ENCODE assay signal across 20 mouse cellular contexts in genomic region chr7:82294083-82294482, GRCm38 (mm10). TPM values are rescaled to one million over a fixed set of nuclear protein-coding genes. Genes with fewer than 3 reads are reported as not detected.
DNase-seq lines count a peak whose midpoint lies in the region; ATAC-seq and TF ChIP-seq lines count a peak whose summit lies in the region.
"Had no signal": no experiment of that assay in that cellular context is flagged by ENCODE, and none has a peak within 500 bp of the region (broad histone marks: within the 10 kb centered on the region; RNA-seq: fewer than 3 reads in every experiment).

No protein-coding gene starts in this region.

- WGBS in embryonic facial prominence, embryonic 13.5 days: 68% methylated on average over 10 of the region's 10 CpGs
- WGBS in embryonic facial prominence, embryonic 10.5 days: 85% methylated on average over 10 of the region's 10 CpGs
- WGBS in small intestine, adult 2 months: 70% methylated on average over 10 of the region's 10 CpGs

- TF ChIP-seq CTCF in small intestine, adult 2 months (IDR thresholded peaks at IDR 0.05; ENCODE audit: extremely low read depth, insufficient read length, insufficient replicate concordance, low read depth, low read length): no peak

- TF ChIP-seq POLR2A in small intestine, adult 2 months (IDR thresholded peaks at IDR 0.05; ENCODE audit: low read depth, low read length): no peak

- no peak overlapping the region for H3K27ac ChIP-seq in embryonic facial prominence, embryonic 13.5 days
- no peak overlapping the region for H3K27ac ChIP-seq in embryonic facial prominence, embryonic 10.5 days (replicated peaks)
- no peak overlapping the region for H3K27ac ChIP-seq in small intestine, adult 2 months (ENCODE audit: insufficient read depth, low read depth, low read length)
- H3K27ac ChIP-seq: forebrain, embryonic 15.5 days; heart, adult 2 months; heart, embryonic 15.5 days; hindbrain, embryonic 10.5 days; intestine, embryonic 15.5 days; kidney, embryonic 15.5 days; midbrain, embryonic 15.5 days had no signal

- 0 out of 2 replicates have a peak overlapping the region, but pooled peaks have one; percentile 7 for H3K4me2 ChIP-seq in embryonic facial prominence, embryonic 13.5 days
- H3K4me2 ChIP-seq: forebrain, embryonic 15.5 days; heart, embryonic 15.5 days; intestine, embryonic 15.5 days; kidney, embryonic 15.5 days; midbrain, embryonic 15.5 days had no signal

- intact Hi-C loops in heart, postnatal 10 days (cut with DNase I): no loop called here

- no peak overlapping the region for H3K4me3 ChIP-seq in embryonic facial prominence, embryonic 13.5 days
- no peak overlapping the region for H3K4me3 ChIP-seq in embryonic facial prominence, embryonic 10.5 days
- H3K4me3 ChIP-seq in megakaryocyte, embryonic 14.5 days (replicated peaks): peak overlapping the region; percentile 46
- H3K4me3 ChIP-seq in small intestine, adult 2 months (ENCODE audit: low read depth, low read length): peak overlapping the region; percentile 20
- H3K4me3 ChIP-seq: forebrain, embryonic 15.5 days; heart, adult 2 months; heart, embryonic 15.5 days; hindbrain, embryonic 10.5 days; intestine, embryonic 15.5 days; kidney, embryonic 15.5 days; midbrain, embryonic 15.5 days had no signal

- no peaks in the 10 kb centered on the region for H3K9me3 ChIP-seq in embryonic facial prominence, embryonic 13.5 days
- H3K9me3 ChIP-seq in embryonic facial prominence, embryonic 10.5 days: no peaks in the 10 kb centered on the region
- peaks cover 23% of the 10 kb centered on the region for H3K9me3 ChIP-seq in megakaryocyte, embryonic 14.5 days
- H3K9me3 ChIP-seq: forebrain, embryonic 15.5 days; heart, embryonic 15.5 days; hindbrain, embryonic 10.5 days; intestine, embryonic 15.5 days; kidney, embryonic 15.5 days; midbrain, embryonic 15.5 days had no signal

- H3K9ac ChIP-seq in embryonic facial prominence, embryonic 13.5 days: 0 out of 2 replicates have a peak overlapping the region, but pooled peaks have one; percentile 32
- H3K9ac ChIP-seq: forebrain, embryonic 15.5 days; heart, embryonic 15.5 days; intestine, embryonic 15.5 days; kidney, embryonic 15.5 days; midbrain, embryonic 15.5 days had no signal

- no peak for DNase-seq in embryonic facial prominence, embryonic 10.5 days (ENCODE audit: low spot score)
- DNase-seq in fibroblast of lung, adult 2 months (ENCODE audit: low read depth): peak; percentile 24
- DNase-seq in heart, postnatal 10 days: no peak
- DNase-seq: adrenal gland, postnatal 14 days; heart, adult 2 months; lung, adult 18-20 months; lung, postnatal 36 days; spleen, adult 18-20 months had no signal

- H3K27me3 ChIP-seq in embryonic facial prominence, embryonic 13.5 days: no peaks in the 10 kb centered on the region
- no peaks in the 10 kb centered on the region for H3K27me3 ChIP-seq in embryonic facial prominence, embryonic 10.5 days (replicated peaks; ENCODE audit: low read depth, poor library complexity, severe bottlenecking)
- H3K27me3 ChIP-seq in megakaryocyte, embryonic 14.5 days (replicated peaks): no peaks in the 10 kb centered on the region
- no peaks in the 10 kb centered on the region for H3K27me3 ChIP-seq in small intestine, adult 2 months (ENCODE audit: control insufficient read depth, insufficient read depth, low read length)
- H3K27me3 ChIP-seq: forebrain, embryonic 15.5 days; heart, embryonic 15.5 days; intestine, embryonic 15.5 days; kidney, embryonic 15.5 days; midbrain, embryonic 15.5 days; Patski had no signal

- no peak for ATAC-seq in embryonic facial prominence, embryonic 13.5 days (ENCODE audit: insufficient number of reproducible peaks, insufficient read depth, low FRiP score, low TSS enrichment, low read depth)
- ATAC-seq in megakaryocyte, adult 5-6 weeks (ENCODE audit: poor library complexity, severe bottlenecking): no peak
- ATAC-seq: activated CD4-positive, CD25-positive, alpha-beta regulatory T cell, adult 4 months; intestine, embryonic 15.5 days; midbrain, embryonic 15.5 days; Patski had no signal

- peaks cover 24% of the 10 kb centered on the region for H3K4me1 ChIP-seq in embryonic facial prominence, embryonic 13.5 days
- peaks cover 17% of the 10 kb centered on the region for H3K4me1 ChIP-seq in embryonic facial prominence, embryonic 10.5 days
- H3K4me1 ChIP-seq in megakaryocyte, embryonic 14.5 days: no peaks in the 10 kb centered on the region
- 0 out of 2 replicates have a peak, but pooled peaks cover 2% of the 10 kb centered on the region for H3K4me1 ChIP-seq in small intestine, adult 2 months (ENCODE audit: control insufficient read depth, insufficient read depth, insufficient read length, low read length)
- H3K4me1 ChIP-seq: heart, embryonic 15.5 days; hindbrain, embryonic 10.5 days; kidney, embryonic 15.5 days; midbrain, embryonic 15.5 days had no signal

- H3K36me3 ChIP-seq in embryonic facial prominence, embryonic 13.5 days: no peaks in the 10 kb centered on the region
- H3K36me3 ChIP-seq in embryonic facial prominence, embryonic 10.5 days (replicated peaks): no peaks in the 10 kb centered on the region
- H3K36me3 ChIP-seq in megakaryocyte, embryonic 14.5 days (replicated peaks; ENCODE audit: low read length): no peaks in the 10 kb centered on the region
- H3K36me3 ChIP-seq in small intestine, adult 2 months (ENCODE audit: control insufficient read depth, insufficient read depth, low read length): no peaks in the 10 kb centered on the region
- H3K36me3 ChIP-seq: forebrain, embryonic 15.5 days; heart, embryonic 15.5 days; hindbrain, embryonic 10.5 days; intestine, embryonic 15.5 days; kidney, embryonic 15.5 days; midbrain, embryonic 15.5 days had no signal

RNA-seq across cellular contexts. Expression of gene Adamtsl3, which starts 41.4 kb away (rescaled TPM):
- polyA plus RNA-seq in embryonic facial prominence, embryonic 13.5 days (2015; fragmentation: Nextera tagmentation; extraction: Ambion mirVana): 3.8 and 7.9 TPM in 2 replicates
- 0.14 and 0.45 TPM in 2 replicates for polyA plus RNA-seq in embryonic facial prominence, embryonic 10.5 days (2016; fragmentation: Nextera tagmentation; extraction: Ambion mirVana)
- 0.01 TPM in 1 of 2 replicates, not detected in the other for polyA plus RNA-seq in megakaryocyte, embryonic 14.5 days (2012; ENCODE audit: insufficient read depth, low replicate concordance)
- total RNA-seq in megakaryocyte, adult 5-6 weeks (2015): 0.11 and 0.18 TPM in 2 replicates
- total RNA-seq in megakaryocyte, adult 5-6 weeks (2017): 0.15 and 0.16 TPM in 2 replicates
- 1.2 TPM in 2 replicates for polyA plus RNA-seq in small intestine, adult 2 months (2012; rRNA removed)
- total RNA-seq in heart, postnatal 10 days (2021): 10 to 100 TPM; 11.9 to 12.4 TPM

Comparison
In these comparisons a context has a peak if more than half of its experiments do, and no peak if none do; other contexts are left out.
1. H3K4me3 ChIP-seq: peak in megakaryocyte, embryonic 14.5 days (single experiment) and small intestine, adult 2 months (single experiment); none in embryonic facial prominence, embryonic 13.5 days (single experiment) and embryonic facial prominence, embryonic 10.5 days (single experiment).